Mouse (Mus musculus) megakaryocyte progenitor cell, adult 5-6 weeks (primary cell): ENCODE measurements around the gene Enthd1. TPM values are rescaled to one million over a fixed set of nuclear protein-coding genes. Genes with fewer than 3 reads are reported as not detected.

Experiments used
- ATAC-seq: replicated peaks from 2 replicates; pipeline ENCODE4 v1.8.0; 2016; ENCODE audit warnings: mild to moderate bottlenecking, moderate TSS enrichment, inconsistent platforms; ENCODE audit not compliant: poor library complexity
- total RNA-seq, 2 experiments: library from RNA; stranded (forward) in 1 of 2; stranded (reverse) in 1 of 2; fragments of 157-497, 149-512 nt in 1 of 2; fragments of 200-1000 nt in 1 of 2; gene quantifications; 2 replicates each; pipeline versions ENCODE4 v1.2.3 to v1.2.4; 2015 to 2017

Gene Enthd1
- total RNA-seq, 2 experiments from 2014 or later: not detected

DNA sequence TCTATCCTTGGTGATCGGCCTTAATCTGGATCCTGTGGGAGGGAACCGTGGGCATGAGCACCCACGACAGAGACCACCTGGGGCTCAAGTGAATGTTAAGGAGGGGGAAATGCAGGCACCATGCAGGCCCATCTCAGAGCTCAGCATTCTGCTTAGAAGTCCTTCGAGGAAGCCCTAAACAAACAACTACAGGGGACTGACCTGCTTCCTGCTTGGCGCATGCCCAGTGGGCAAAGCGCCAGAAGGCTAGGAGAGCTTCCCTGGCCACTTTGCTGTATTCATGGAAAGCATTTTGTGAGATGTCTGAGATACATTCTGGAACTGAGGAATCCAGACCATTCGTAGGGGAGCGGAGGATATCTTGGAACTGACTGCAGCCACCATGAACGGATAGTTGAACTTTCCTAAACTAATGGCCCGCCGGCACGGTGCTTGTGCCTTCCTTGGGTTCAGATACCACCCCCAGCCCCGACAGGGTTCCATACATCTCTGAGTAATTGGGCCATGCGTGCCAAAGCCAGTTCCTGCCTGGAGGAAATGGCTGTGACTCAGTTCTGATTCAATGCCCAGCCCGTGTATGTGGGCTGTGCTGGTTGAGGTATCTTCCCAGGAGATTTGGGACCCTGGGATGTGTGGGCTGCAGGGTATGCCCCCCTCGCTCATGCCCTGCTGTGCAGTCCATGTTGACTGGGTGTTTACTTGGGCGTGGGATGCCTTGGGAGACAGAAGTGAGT, 150.8 kb downstream of the Enthd1 start:
- ATAC-seq: no peak

DNA sequence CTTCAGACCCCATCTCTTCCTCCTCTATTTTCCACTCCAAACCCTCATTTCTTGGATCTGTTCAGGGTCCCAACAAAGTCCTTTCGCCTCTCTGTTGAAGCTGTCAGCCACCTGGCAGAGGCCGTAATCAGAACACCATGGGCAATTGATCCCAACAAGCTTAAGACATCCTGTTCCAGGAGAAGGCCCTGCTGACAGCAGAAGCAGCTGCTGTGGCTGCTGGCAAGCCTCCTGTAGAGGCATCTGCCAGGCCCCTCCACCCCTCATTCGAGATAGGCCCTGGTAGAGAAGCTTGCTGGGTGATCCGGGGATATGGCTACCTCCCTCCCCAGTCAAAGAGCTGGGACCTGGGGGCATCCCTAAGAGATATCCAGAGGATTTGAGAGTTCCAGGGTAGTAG, 151.9 kb downstream of the Enthd1 start:
- ATAC-seq: no peak

DNA sequence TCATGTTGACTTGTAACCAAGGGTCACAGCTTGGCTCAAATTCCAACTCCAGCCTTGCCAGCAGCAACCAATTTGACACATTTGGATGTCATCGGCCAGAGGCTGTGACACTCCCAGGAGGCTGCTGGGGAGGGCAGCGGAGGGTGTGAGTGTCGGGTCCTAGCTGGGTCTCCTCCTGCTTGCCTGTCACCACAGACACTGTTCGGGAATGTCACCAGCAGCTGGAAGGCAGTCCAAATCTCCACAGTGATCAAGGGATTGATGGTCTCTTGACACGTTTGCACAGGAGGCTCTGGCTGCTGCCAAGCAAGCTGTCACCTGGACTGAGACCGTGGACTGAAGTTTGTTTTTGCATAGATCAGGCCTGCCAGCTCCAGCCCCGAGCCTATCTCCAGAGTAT, 154.3 kb downstream of the Enthd1 start:
- ATAC-seq: no peak

DNA sequence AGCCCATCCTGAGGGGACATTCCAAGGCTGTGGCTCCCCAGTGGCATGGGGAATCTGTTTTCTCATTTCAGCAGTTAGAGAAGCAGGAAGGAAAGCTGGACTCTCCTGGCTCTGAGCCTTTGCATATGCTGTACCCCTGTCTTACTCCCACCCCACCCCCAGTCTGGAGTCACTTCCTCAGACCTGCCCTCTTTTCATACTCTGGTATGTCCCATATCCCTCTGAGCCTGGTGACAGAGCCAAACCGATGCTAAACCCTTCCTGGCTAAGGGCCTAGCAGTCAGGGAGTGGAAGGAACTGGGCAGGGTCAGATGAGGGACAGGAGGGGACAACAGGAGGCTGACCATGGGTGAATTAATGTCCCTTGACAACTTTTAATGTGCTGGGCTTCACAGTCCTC, 157.1 kb downstream of the Enthd1 start:
- no peak for ATAC-seq

Other genes starting within 250 kb of the Enthd1 start
- gene Grap2, start 7.4 kb upstream of the Enthd1 start, total RNA-seq (2015): 0.05 and 1.2 TPM in 2 replicates
- 1.5 and 1.8 TPM in 2 replicates for gene Grap2, start 7.4 kb upstream of the Enthd1 start, total RNA-seq (2017)
- gene Fam83f, start 106.7 kb upstream of the Enthd1 start, total RNA-seq (2015): 0.05 and 0.20 TPM in 2 replicates
- 0.10 and 0.42 TPM in 2 replicates for gene Fam83f, start 106.7 kb upstream of the Enthd1 start, total RNA-seq (2017)
- 41.8 and 46.5 TPM in 2 replicates for gene Tnrc6b, start 146.2 kb upstream of the Enthd1 start, total RNA-seq (2015)
- 46.6 and 59.3 TPM in 2 replicates for gene Tnrc6b, start 146.2 kb upstream of the Enthd1 start, total RNA-seq (2017)